Mouse (Mus musculus): ENCODE data around the gene Draxin. TPM values are rescaled to one million over a fixed set of nuclear protein-coding genes. Genes with fewer than 3 reads are reported as not detected.
A peak's percentile ranks its signal among the peaks of the same experiment; 100 is the strongest.
"Not testable (repeated sequence)": the region's sequence is repeated elsewhere in the genome, so short reads cannot be mapped to it uniquely, and the experiment has no call there.

Draxin gene
- polyA plus RNA-seq, 1 experiment from 2014 or later: 12.7 TPM

DNA sequence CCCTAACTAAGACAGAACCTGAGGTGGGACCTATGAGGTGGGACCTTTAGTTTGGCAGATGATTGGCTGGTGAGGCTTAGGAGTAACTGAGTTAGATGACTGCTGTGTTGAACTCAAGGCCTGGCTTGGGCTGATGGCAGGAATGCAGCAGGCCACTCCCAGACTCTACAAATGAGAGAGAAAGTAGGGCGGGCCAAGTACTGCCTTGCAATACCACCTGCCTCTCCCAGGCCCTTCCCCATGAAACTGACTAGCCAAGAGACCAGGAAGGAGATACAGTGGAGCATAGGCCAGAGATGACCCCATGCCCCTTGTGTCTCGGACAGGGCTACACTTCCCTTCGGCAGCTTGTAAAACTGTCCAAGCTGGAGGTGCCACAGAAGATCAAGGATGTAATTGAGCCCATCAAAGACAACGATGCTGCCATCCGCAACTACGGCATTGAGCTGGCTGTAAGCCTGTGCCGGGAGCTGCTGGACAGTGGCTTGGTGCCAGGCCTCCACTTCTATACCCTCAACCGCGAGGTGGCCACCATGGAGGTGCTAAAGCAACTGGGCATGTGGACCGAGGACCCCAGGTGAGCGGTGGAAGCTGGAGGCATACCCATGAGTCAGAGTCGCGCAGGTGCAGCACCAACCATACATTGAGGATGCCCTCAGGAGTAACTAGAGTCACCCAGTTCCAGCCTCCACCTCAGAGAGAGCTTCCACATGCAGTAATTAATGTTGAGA is 79.3 kb downstream of the Draxin start:
- Histone ChIP-seq H3K36me3 (ENCODE audit: control insufficient read depth, insufficient read depth, low read length) (peaks cover 40% of the 10 kb centered on the region), H3K9me3 (ENCODE audit: control insufficient read depth, low read length) (no peaks in the 10 kb centered on the region), H3K27ac (ENCODE audit: low read depth, low read length) (no peak overlapping the region), H3K9ac (ENCODE audit: low read length) (no peak overlapping the region), H3K4me2 (no peak overlapping the region), H3K4me3 (ENCODE audit: low read depth, low read length) (no peak overlapping the region), H3K27me3 (ENCODE audit: control insufficient read depth, insufficient read depth, low read length) (no peaks in the 10 kb centered on the region), H3K4me1 (ENCODE audit: control insufficient read depth, insufficient read depth, low read length) (peaks cover 2% of the 10 kb centered on the region; the same call in 1 of the 2 replicates)
- ATAC-seq (ENCODE audit: low FRiP score) (no peak), DNase-seq (ENCODE audit: low spot score, missing footprints) (peak; percentile 59)
- WGBS: 97% methylated on average over 13 of the region's 13 CpGs

DNA sequence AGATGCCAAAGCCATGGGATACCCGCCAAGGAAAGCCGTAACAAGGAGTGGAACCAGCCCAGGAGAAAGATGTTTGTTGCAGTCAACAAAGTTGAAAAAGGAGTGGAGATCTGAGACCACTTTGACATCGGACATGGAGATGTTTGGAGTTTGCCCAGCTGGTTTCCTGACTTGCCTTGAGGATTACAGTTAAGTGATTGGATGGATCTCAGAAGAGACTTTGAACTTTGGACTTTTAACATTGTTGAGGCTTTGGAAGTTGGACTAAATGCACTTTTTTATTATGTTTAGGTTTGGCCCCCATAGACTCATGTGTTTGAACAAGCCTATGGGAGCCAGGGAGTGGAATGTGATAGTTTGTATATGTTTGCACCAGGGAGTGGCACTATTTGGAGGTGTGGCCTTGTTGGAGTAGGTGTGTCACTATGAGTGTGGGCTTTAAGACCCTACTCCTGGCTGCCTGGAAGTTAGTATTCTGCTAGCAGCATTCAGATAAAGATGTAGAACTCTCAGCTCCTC is 80.0 kb downstream of the Draxin start:
- H3K27me3 ChIP-seq (ENCODE audit: control insufficient read depth, insufficient read depth, low read length); H3K9ac ChIP-seq (ENCODE audit: low read length); H3K4me1 ChIP-seq (ENCODE audit: control insufficient read depth, insufficient read depth, low read length); H3K27ac ChIP-seq (ENCODE audit: low read depth, low read length); H3K4me3 ChIP-seq (ENCODE audit: low read depth, low read length); DNase-seq (ENCODE audit: low spot score, missing footprints); ATAC-seq (ENCODE audit: low FRiP score); H3K4me2 ChIP-seq; H3K9me3 ChIP-seq (ENCODE audit: control insufficient read depth, low read length): not testable (repeated sequence)
- peaks cover 32% of the 10 kb centered on the region for H3K36me3 ChIP-seq (ENCODE audit: control insufficient read depth, insufficient read depth, low read length)
- WGBS: 88% methylated on average over 3 of the region's 3 CpGs

Small RNA genes within 50 kb of the gene (microRNA-seq; reads per million reads assigned to microRNA genes)
- not detected for gene Mir7022

Other genes starting within 250 kb of the Draxin start
- 36.8 and 42.4 TPM in 2 replicates for gene Mfn2, start 226.0 kb downstream of the Draxin start, polyA plus RNA-seq (2014; fragmentation: Nextera tagmentation; extraction: Ambion mirVana)
- gene Plod1, start 193.9 kb downstream of the Draxin start, polyA plus RNA-seq (2014; fragmentation: Nextera tagmentation; extraction: Ambion mirVana): 24.2 and 25.8 TPM in 2 replicates
- gene 2510039O18Rik, start 189.8 kb downstream of the Draxin start, polyA plus RNA-seq (2014; fragmentation: Nextera tagmentation; extraction: Ambion mirVana): 14.3 and 15.3 TPM in 2 replicates
- gene Nppb, start 144.9 kb downstream of the Draxin start, polyA plus RNA-seq (2014; fragmentation: Nextera tagmentation; extraction: Ambion mirVana): 0.23 and 0.29 TPM in 2 replicates
- gene Nppa, start 130.0 kb downstream of the Draxin start, polyA plus RNA-seq (2014; fragmentation: Nextera tagmentation; extraction: Ambion mirVana): 0.51 and 0.68 TPM in 2 replicates
- 19.2 and 20.2 TPM in 2 replicates for gene Clcn6, start 91.9 kb downstream of the Draxin start, polyA plus RNA-seq (2014; fragmentation: Nextera tagmentation; extraction: Ambion mirVana)
- 17.8 and 18.9 TPM in 2 replicates for gene Mthfr, start 91.6 kb downstream of the Draxin start, polyA plus RNA-seq (2014; fragmentation: Nextera tagmentation; extraction: Ambion mirVana)
- gene Agtrap, start 42.7 kb downstream of the Draxin start, polyA plus RNA-seq (2014; fragmentation: Nextera tagmentation; extraction: Ambion mirVana): 11.7 TPM in 2 replicates
- 82.7 and 83.6 TPM in 2 replicates for gene Mad2l2, start 314 bp downstream of the Draxin start, polyA plus RNA-seq (2014; fragmentation: Nextera tagmentation; extraction: Ambion mirVana)
- 13.1 and 14.2 TPM in 2 replicates for gene Fbxo6, start 21.4 kb upstream of the Draxin start, polyA plus RNA-seq (2014; fragmentation: Nextera tagmentation; extraction: Ambion mirVana)
- 65.3 and 71.4 TPM in 2 replicates for gene Fbxo44, start 29.8 kb upstream of the Draxin start, polyA plus RNA-seq (2014; fragmentation: Nextera tagmentation; extraction: Ambion mirVana)
- 0.58 and 1.1 TPM in 2 replicates for gene Fbxo2, start 29.9 kb upstream of the Draxin start, polyA plus RNA-seq (2014; fragmentation: Nextera tagmentation; extraction: Ambion mirVana)
- gene Disp3, start 157.3 kb upstream of the Draxin start, polyA plus RNA-seq (2014; fragmentation: Nextera tagmentation; extraction: Ambion mirVana): 2.5 and 2.9 TPM in 2 replicates